Mouse (Mus musculus) C2C12 (cell line): ENCODE measurements at regions not wholly inside any gene's neighbourhood (a gene's known extent, or its start where the extent isn't known, plus 50 kb on each side); places are given as distances from the start of the nearest gene placed in this dataset.

Source experiments
- CTCF ChIP-seq: IDR thresholded peaks from one replicate; pipeline ENCODE4 v1.5.1; 2011; ENCODE audit not compliant: control insufficient read depth, insufficient read depth, insufficient read length
- FOSL1 ChIP-seq: IDR thresholded peaks from one replicate; pipeline ENCODE4 v1.8.0; 2011; ENCODE audit warnings: mild to moderate bottlenecking, low read length; ENCODE audit not compliant: poor library complexity, insufficient read depth, severe bottlenecking

DNA sequence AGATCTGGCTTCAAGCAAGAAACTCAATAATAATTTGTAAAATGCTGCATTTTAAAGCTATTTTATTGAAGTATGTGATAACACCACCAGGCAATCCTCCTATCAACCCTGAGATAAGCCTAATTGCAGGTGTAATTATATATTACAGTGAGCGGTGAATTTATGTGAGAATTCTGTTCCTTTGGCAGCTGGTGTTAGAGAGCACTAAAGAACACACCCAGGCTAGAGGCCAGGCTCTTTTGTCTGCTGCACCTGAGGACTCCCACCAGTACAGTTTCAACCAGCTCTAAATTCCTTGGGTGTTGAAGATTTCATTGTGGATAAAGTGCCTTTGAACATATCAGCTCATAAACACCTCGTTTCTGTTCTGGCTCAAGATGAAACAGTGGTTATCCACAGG is 77.6 kb upstream of the Kdr start:
- TF ChIP-seq CTCF (no peak), FOSL1 (no peak)
